Mouse (Mus musculus): ENCODE data around the gene Nkain1. TPM values are rescaled to one million over a fixed set of nuclear protein-coding genes. Genes with fewer than 3 reads are reported as not detected.

The Nkain1 gene
- 11.7 and 12.6 TPM in 2 replicates for polyA plus RNA-seq (2015; fragmentation: Nextera tagmentation; extraction: Ambion mirVana)

DNA sequence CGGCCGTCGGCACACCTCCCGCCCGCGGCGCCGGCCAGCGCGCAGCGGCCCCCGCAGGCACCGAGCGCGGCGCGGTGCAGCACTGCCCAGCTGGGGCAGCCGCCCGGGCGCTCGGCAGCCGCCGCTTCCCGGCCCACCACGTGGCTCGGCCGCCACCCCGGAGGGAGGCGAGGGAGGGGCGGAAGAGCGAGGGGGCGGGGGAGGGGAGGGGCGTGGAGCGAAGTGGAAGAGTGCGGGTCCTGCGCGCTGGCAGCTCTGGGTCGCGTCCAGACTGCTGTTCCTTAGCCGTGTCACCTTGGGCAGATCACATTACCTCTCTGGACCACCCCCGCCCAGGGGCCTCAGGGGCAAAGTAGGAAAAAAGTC is at the start of gene Nkain1:
Gene Nkain1 (minus strand): TSS at position 126 of the 366 bp plus-strand sequence.
- peak; percentile 78 for ATAC-seq (ENCODE audit: low FRiP score, low read depth)

DNA sequence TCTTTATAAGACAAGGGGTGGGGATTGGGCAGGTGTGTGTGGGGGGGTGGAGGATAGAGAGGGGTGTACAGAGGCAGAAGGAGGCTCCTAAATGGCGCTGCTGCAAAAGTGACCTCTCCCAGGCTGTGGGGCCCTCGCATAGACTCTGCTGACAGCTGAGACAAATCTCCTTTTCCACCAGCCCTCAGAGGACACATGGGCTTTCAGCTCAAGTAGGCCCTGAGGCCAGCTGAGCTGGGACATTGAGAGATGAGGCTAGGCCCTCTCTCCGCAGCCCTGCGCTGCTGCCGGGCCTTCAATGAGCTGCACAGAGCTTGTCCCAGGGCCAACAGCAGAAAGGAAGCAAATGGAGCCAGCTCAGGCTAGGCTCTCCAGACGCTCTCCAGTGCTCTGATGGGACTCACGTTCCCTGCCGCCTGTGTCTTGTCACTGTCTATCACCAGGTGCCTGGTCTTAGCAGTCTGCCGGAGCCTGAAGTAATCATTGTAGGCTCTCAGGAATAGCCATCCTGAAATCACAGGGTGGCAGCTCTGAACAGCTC is 4.8 kb upstream of the Nkain1 start:
- 0 out of 2 replicates have a peak, but pooled peaks cover 2% of the 10 kb centered on the region for H3K27me3 ChIP-seq
- H3K4me1 ChIP-seq (replicated peaks): peaks cover 6% of the 10 kb centered on the region; the same call in 1 of the 2 replicates
- H3K9ac ChIP-seq: no peak overlapping the region
- WGBS: 29% methylated on average over 9 of the region's 9 CpGs
- no peak overlapping the region for H3K4me2 ChIP-seq
- ATAC-seq (ENCODE audit: low FRiP score, low read depth): no peak
- H3K4me3 ChIP-seq: no peak overlapping the region
- H3K9me3 ChIP-seq: no peaks in the 10 kb centered on the region
- H3K27ac ChIP-seq (replicated peaks): no peak overlapping the region
- no peaks in the 10 kb centered on the region for H3K36me3 ChIP-seq

More for the DNA sequence above, at the start of gene Nkain1:
- Histone ChIP-seq H3K27ac (replicated peaks) (peak within 1 kb of the TSS; percentile 87), H3K9me3 (no peaks in the 10 kb centered on the region), H3K36me3 (no peaks in the 10 kb centered on the region), H3K4me2 (peak within 1 kb of the TSS; percentile 85), H3K9ac (peak within 1 kb of the TSS; percentile 94), H3K27me3 (0 out of 2 replicates have a peak, but pooled peaks cover 2% of the 10 kb centered on the region), H3K4me1 (replicated peaks) (peaks cover 40% of the 10 kb centered on the region), H3K4me3 (peak within 1 kb of the TSS; percentile 84)
- WGBS: 0% methylated on average over 13 of the region's 41 CpGs

DNA sequence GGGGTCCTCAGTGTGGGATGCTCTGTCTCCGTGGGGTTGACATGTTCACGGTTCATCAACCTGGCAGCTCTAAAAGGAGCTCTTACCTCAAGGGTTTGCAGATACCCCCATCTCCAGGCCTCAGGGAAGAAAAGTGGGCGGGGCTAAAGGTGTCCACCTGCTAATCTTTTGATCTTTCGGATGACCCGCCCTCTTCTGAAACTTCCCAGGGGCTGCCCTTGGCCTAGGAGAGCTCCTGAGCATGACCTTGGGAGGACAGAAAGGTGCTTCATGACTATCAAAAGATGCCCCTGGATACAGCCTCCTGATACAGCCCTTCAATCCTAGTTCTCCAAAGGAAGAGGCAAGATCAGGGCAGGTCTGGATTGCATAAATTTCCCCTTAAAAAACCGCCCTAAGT is 3.1 kb upstream of the Nkain1 start:
- WGBS: 68% methylated on average over 6 of the region's 6 CpGs

DNA sequence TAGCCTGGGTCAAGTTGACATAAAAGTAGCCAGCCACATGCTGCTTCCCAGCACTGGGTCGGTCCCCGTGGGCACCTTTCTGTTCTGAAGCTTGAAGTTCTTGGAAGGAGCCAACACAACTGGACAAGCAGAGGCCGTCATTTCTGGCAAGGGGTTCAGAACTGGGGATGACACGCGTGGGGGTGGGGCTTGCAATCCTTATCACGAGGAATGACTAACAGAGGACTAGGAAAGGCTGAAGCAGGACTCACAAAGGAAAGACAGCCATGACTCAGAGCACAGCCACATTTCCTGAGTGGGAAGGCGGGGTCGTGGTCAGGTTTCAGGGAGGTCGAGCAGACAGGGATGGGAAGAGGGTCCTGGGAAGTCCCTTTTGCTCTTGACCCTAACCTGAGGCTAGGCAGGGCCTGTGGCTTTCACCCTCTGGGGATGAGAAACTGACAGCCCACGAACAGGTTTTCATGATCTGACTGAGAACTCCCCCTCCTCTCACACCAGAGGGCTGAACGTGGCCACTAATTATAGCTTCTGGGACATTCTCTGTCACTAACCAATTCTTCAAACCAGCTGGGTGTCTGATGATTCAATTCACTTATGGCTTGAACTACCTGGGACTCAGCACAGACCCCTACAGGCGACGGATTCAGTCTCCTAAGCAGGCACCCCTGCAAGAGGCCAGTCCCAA is 2.4 kb upstream of the Nkain1 start:
- WGBS: 52% methylated on average over 13 of the region's 13 CpGs
- 0 out of 2 replicates have a peak, but pooled peaks cover 2% of the 10 kb centered on the region for H3K27me3 ChIP-seq
- no peak for ATAC-seq (ENCODE audit: low FRiP score, low read depth)
- no peak overlapping the region for H3K4me3 ChIP-seq
- H3K9ac ChIP-seq: no peak overlapping the region
- H3K4me2 ChIP-seq: no peak overlapping the region
- no peaks in the 10 kb centered on the region for H3K36me3 ChIP-seq
- H3K9me3 ChIP-seq: no peaks in the 10 kb centered on the region
- peaks cover 20% of the 10 kb centered on the region for H3K4me1 ChIP-seq (replicated peaks)
- no peak overlapping the region for H3K27ac ChIP-seq (replicated peaks)

More for the DNA sequence above, 3.1 kb upstream of the Nkain1 start:
- H3K36me3 ChIP-seq: no peaks in the 10 kb centered on the region
- H3K9me3 ChIP-seq: no peaks in the 10 kb centered on the region
- no peak overlapping the region for H3K4me2 ChIP-seq
- no peak overlapping the region for H3K9ac ChIP-seq
- no peak overlapping the region for H3K4me3 ChIP-seq
- ATAC-seq (ENCODE audit: low FRiP score, low read depth): no peak
- H3K27me3 ChIP-seq: 0 out of 2 replicates have a peak, but pooled peaks cover 2% of the 10 kb centered on the region
- peaks cover 13% of the 10 kb centered on the region for H3K4me1 ChIP-seq (replicated peaks)
- H3K27ac ChIP-seq (replicated peaks): no peak overlapping the region

DNA sequence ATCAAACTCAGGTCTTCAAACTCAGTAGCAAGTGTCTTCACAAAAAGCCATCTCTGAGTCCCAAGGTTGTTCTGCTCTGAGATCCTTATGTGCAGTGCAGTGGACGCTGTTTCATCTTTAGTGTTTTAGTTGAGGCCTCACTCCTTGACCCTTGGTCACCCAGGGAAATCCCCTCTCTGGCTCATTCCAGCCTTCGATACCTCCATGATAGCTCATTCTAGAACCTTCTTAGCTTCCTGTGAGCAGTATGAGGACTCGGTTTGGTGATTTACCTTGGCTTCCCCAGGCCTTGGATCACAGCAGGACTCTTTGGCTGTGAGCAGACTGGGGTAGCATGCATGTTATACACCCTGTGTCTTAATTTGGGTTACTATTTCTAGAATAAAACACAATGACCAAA is 1.6 kb upstream of the Nkain1 start:
- H3K4me2 ChIP-seq: no peak overlapping the region
- H3K9me3 ChIP-seq: no peaks in the 10 kb centered on the region
- no peak for ATAC-seq (ENCODE audit: low FRiP score, low read depth)
- peaks cover 28% of the 10 kb centered on the region for H3K4me1 ChIP-seq (replicated peaks)
- no peak overlapping the region for H3K27ac ChIP-seq (replicated peaks)
- WGBS: 96% methylated on average over 3 of the region's 3 CpGs
- H3K27me3 ChIP-seq: 0 out of 2 replicates have a peak, but pooled peaks cover 2% of the 10 kb centered on the region
- no peaks in the 10 kb centered on the region for H3K36me3 ChIP-seq
- no peak overlapping the region for H3K9ac ChIP-seq
- no peak overlapping the region for H3K4me3 ChIP-seq

DNA sequence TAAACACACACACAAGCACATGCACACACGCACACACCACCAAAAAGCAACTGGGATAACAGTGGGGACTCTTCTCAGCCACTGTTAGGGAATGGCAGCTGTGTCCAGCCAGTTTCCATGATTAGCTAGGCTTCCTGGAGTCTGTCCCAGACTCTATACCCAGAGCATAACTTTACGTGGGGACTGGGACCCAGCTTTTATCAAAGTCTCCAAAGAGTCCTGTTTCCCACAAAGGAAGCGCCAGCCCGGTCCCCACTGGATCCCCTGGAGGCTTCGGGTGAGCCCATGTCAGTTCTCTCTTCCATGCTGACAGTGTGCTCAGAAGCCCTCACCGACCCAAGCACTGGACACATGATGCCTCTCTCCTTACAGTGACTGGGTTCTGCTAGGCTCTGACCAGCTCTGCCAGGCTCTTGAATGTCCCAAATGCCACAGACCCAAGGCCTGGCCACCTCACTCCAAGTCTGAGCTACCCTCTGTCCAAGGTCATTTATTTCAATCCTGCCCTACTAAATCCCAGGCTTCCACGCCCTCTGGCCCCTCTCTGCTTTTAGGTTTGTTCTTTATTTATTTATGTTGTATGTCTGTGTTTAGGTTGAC is 988 bp upstream of the Nkain1 start:
- H3K27ac ChIP-seq (replicated peaks): no peak overlapping the region; the same call in 1 of the 2 replicates
- 0 out of 2 replicates have a peak, but pooled peaks cover 2% of the 10 kb centered on the region for H3K27me3 ChIP-seq
- H3K4me2 ChIP-seq: no peak overlapping the region
- ATAC-seq (ENCODE audit: low FRiP score, low read depth): no peak
- peaks cover 34% of the 10 kb centered on the region for H3K4me1 ChIP-seq (replicated peaks)
- H3K9me3 ChIP-seq: no peaks in the 10 kb centered on the region
- no peak overlapping the region for H3K4me3 ChIP-seq
- 69% methylated on average over 7 of the region's 7 CpGs for WGBS
- H3K36me3 ChIP-seq: no peaks in the 10 kb centered on the region
- H3K9ac ChIP-seq: no peak overlapping the region

DNA sequence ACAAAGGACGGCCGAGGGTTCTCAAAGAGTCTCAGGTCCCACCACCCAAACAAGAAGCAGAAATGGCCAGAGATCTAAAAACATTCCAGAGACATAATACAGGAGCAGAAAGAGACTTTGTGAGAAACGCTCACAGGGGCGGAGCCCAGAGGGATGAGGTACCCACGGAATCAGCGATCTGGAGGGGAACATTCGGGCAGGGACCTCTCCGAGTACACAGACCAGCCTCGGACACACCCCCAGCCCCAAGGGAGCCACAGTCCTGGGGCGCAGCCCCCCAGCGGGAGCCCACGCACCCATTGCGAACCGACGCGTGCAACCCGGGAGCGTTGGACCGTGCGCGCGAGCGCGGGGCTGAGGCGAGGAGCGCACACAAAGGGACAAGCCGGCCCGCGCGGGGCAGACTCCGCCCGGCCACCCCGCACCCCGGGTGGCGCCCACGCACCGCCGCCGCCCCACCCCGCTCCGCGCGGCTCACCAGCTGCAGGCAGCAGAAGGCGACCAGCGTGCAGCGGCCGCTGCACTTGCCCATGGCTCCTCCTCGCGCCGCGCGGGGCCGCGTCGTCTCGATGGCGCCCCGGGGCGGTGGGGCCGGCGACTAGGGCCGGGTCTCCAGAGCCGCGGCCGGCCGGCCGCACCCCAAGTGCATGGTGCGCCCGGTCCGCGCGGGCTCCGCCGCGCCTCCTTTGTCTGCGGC is 474 bp downstream of the Nkain1 start:
- Histone ChIP-seq H3K4me2 (peak overlapping the region; percentile 85), H3K27ac (replicated peaks) (peak overlapping the region; percentile 87), H3K4me3 (peak overlapping the region; percentile 84), H3K36me3 (no peaks in the 10 kb centered on the region), H3K27me3 (0 out of 2 replicates have a peak, but pooled peaks cover 2% of the 10 kb centered on the region), H3K9me3 (no peaks in the 10 kb centered on the region), H3K9ac (peak overlapping the region; percentile 94), H3K4me1 (replicated peaks) (peaks cover 41% of the 10 kb centered on the region)
- peak; percentile 69 for ATAC-seq (ENCODE audit: low FRiP score, low read depth)
- under 1% methylated on average over 42 of the region's 76 CpGs for WGBS

DNA sequence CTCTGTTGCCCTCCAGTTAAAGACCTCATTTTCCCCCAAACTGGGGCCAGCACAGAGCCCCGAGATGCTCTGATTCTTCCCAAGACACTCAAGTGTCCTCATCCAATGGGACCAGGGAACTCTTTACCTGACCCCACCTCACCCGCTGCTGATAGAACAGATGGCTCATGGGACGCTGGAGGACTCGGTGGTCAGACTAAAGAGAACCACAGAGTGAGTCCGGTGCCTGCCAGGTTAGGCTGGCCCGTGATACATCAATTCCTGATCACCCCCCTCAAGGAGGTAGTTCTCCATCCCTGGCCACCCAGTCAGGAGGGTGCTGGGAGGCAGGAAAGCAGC is 992 bp downstream of the Nkain1 start:
- 0% methylated on average over 6 of the region's 6 CpGs for WGBS
- Histone ChIP-seq H3K4me1 (replicated peaks) (peaks cover 46% of the 10 kb centered on the region), H3K9ac (peak overlapping the region; percentile 94), H3K27me3 (0 out of 2 replicates have a peak, but pooled peaks cover 2% of the 10 kb centered on the region), H3K9me3 (no peaks in the 10 kb centered on the region), H3K27ac (replicated peaks) (peak overlapping the region; percentile 87), H3K4me2 (peak overlapping the region; percentile 85), H3K36me3 (no peaks in the 10 kb centered on the region), H3K4me3 (peak overlapping the region; percentile 84)
- no peak for ATAC-seq (ENCODE audit: low FRiP score, low read depth)

DNA sequence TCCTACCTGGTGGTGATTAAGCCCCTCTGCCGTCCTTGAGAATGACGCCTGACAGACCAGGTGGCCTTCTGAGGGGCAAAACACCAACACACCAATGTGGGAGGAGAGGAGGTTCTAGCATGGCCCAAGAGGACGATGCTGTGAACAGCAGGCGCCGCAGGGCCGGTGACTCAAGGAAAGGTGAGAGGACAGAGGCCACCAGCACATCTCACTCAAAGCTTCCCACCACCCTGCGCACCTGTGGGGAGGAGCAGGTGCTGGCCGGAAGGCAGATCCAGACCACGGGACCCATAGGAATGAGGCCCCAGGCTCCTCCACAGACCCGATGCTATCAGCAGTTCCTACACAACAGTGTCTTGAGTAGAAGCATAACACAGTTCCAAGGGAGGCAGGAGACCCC is 1.4 kb downstream of the Nkain1 start:
- peak overlapping the region; percentile 94 for H3K9ac ChIP-seq
- peak overlapping the region; percentile 84 for H3K4me3 ChIP-seq
- 0 out of 2 replicates have a peak, but pooled peaks cover 2% of the 10 kb centered on the region for H3K27me3 ChIP-seq
- H3K27ac ChIP-seq (replicated peaks): peak overlapping the region; percentile 87
- peaks cover 50% of the 10 kb centered on the region for H3K4me1 ChIP-seq (replicated peaks)
- H3K4me2 ChIP-seq: peak overlapping the region; percentile 85
- H3K9me3 ChIP-seq: no peaks in the 10 kb centered on the region
- no peaks in the 10 kb centered on the region for H3K36me3 ChIP-seq
- WGBS: 22% methylated on average over 10 of the region's 10 CpGs
- ATAC-seq (ENCODE audit: low FRiP score, low read depth): no peak

DNA sequence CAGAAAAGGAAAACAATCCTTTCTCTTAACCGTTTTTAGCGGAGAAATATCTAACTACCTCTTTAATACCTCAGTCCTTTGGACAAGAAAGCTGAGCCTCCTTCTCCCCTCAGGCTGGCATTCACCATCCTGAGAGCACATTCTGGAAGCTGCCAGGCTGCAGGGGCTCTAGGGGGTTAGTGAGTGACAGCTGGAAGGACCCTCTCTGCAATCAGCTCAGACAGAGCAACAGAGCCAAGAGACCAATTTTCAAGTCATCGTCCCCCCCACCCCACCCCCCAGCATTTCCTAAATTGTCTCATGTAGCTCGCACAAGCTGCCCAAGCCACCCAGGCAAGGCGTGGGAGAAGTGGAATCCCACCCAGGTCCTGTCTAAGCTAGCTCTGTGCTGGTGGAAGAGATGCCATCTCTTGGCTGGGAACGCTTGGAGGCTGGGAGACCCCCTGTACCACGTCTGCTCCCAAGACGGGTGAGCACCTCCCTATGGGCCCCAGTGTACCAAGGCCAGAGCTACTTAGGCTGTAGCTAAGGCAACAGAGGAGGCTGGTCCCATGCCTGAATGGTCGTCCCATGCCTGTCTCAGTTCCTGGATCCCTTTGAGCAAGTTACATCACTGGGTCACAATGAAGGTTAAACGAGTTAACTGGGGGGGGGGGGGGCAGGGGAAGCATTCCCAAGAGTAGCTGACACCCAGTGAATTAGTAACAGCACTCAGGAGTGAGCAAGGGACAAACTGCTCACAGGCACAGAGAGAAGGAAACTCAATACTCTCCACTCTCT is 2.8 kb downstream of the Nkain1 start:
- ATAC-seq (ENCODE audit: low FRiP score, low read depth): peak; percentile 40
- peak overlapping the region; percentile 84 for H3K4me3 ChIP-seq
- no peaks in the 10 kb centered on the region for H3K27me3 ChIP-seq
- H3K4me1 ChIP-seq (replicated peaks): peaks cover 51% of the 10 kb centered on the region
- H3K36me3 ChIP-seq: no peaks in the 10 kb centered on the region
- no peaks in the 10 kb centered on the region for H3K9me3 ChIP-seq
- WGBS: 19% methylated on average over 10 of the region's 10 CpGs
- peak overlapping the region; percentile 56; the same call in 1 of the 2 replicates for H3K27ac ChIP-seq (replicated peaks)
- H3K4me2 ChIP-seq: peak overlapping the region; percentile 85
- no peak overlapping the region; the same call in 1 of the 2 replicates for H3K9ac ChIP-seq

Measured in hindbrain, embryonic 15.5 days (tissue).